In genomic region chr4:107836758-107837157, GRCm38 (mm10) we compare ENCODE assay signal across 8 mouse cellular contexts. TPM values are rescaled to one million over a fixed set of nuclear protein-coding genes. Genes with fewer than 3 reads are reported as not detected.
DNase-seq lines count a peak whose midpoint lies in the region; ATAC-seq and TF ChIP-seq lines count a peak whose summit lies in the region.

No protein-coding gene starts in this region.

- no peak for TF ChIP-seq POLR2A in brain, embryonic 14.5 days (IDR thresholded peaks at IDR 0.05; ENCODE audit: borderline replicate concordance, extremely low read depth, insufficient read depth, insufficient read length, poor library complexity, severe bottlenecking)

- no peak for ATAC-seq in inflammation-experienced regulatory T-cells, adult 6 months

- intact Hi-C loops in left cerebral cortex, postnatal 4 days (cut with DNase I) = loop anchor here (5.0 kb wide), 1 partner anchor 34 kb away; the partner anchor contains the start of gene Lrp8

- TF ChIP-seq CTCF in brain, embryonic 14.5 days (IDR thresholded peaks at IDR 0.05; ENCODE audit: borderline replicate concordance, extremely low read depth, insufficient read depth, insufficient read length) = no peak

- peak; percentile 31 for DNase-seq in R1 (ENCODE audit: low read depth, low spot score)
- peak; percentile 97 for DNase-seq in brain, embryonic 14.5 days (ENCODE audit: low read depth)
- peak; percentile 64 to 77 for DNase-seq in frontal cortex, adult 2 months (ENCODE audit: extremely low spot score in 1 of 2, low spot score in 1 of 2)
- peak; percentile 94 for DNase-seq in left cerebral cortex, postnatal 4 days
- peak; percentile 80 for DNase-seq in right cerebral cortex, postnatal 14 days
- DNase-seq in spleen, postnatal 4 days (ENCODE audit: low spot score in 2 of 2) = no peak
- DNase-seq in heart, adult 11 months = no peak

RNA-seq across cellular contexts. Expression of gene Lrp8, which starts 34.7 kb away (rescaled TPM):
- polyA plus RNA-seq in brain, embryonic 14.5 days (2012; rRNA removed) = 129 and 146 TPM in 2 replicates
- 73.0 and 77.6 TPM in 2 replicates for polyA plus RNA-seq in frontal cortex, adult 2 months (2012; rRNA removed)
- 100 to 1,000 TPM; 207 to 215 TPM for total RNA-seq in left cerebral cortex, postnatal 4 days (2021)
- polyA plus RNA-seq in inflammation-experienced regulatory T-cells, adult 6 months (2017; shearing (Covaris generic)) = 1 to 10 TPM; 1.2 to 1.5 (median 1.2) TPM

RNA-seq across cellular contexts. Expression of gene Magoh, which starts 42.8 kb away (rescaled TPM):
- polyA plus RNA-seq in brain, embryonic 14.5 days (2012; rRNA removed) = 106 and 129 TPM in 2 replicates
- polyA plus RNA-seq in frontal cortex, adult 2 months (2012; rRNA removed) = 48.9 and 53.2 TPM in 2 replicates
- total RNA-seq in left cerebral cortex, postnatal 4 days (2021) = 10 to 100 TPM; 64.4 to 68.6 TPM
- polyA plus RNA-seq in inflammation-experienced regulatory T-cells, adult 6 months (2017; shearing (Covaris generic)) = 100 to 1,000 TPM; 115 to 162 (median 117) TPM

RNA-seq across cellular contexts. Expression of gene 0610037L13Rik, which starts 52.9 kb away (rescaled TPM):
- 91.0 and 114 TPM in 2 replicates for polyA plus RNA-seq in brain, embryonic 14.5 days (2012; rRNA removed)
- polyA plus RNA-seq in frontal cortex, adult 2 months (2012; rRNA removed) = 166 and 176 TPM in 2 replicates
- 10 to 100 TPM; 53.0 to 57.5 TPM for total RNA-seq in left cerebral cortex, postnatal 4 days (2021)
- 10 to 100 TPM; 37.6 to 66.3 (median 55.8) TPM for polyA plus RNA-seq in inflammation-experienced regulatory T-cells, adult 6 months (2017; shearing (Covaris generic))

Comparison
In these comparisons a context has a peak if more than half of its experiments do, and no peak if none do; other contexts are left out.
1. DNase-seq: peak in R1 (single experiment), brain, embryonic 14.5 days (single experiment), frontal cortex, adult 2 months (2 of 2), left cerebral cortex, postnatal 4 days (single experiment) and right cerebral cortex, postnatal 14 days (single experiment); none in spleen, postnatal 4 days (0 of 2) and heart, adult 11 months (single experiment).
2. RNA of gene Lrp8, which starts 34.7 kb away (polyA plus RNA-seq): 129 to 146 TPM in brain, embryonic 14.5 days and 73.0 to 77.6 TPM in frontal cortex, adult 2 months; 1.2 to 1.5 TPM in inflammation-experienced regulatory T-cells, adult 6 months; every median in the first group is over 10 times any median in the second.